Comparison of ENCODE assay signal across 10 mouse cellular contexts in the genomic region with DNA sequence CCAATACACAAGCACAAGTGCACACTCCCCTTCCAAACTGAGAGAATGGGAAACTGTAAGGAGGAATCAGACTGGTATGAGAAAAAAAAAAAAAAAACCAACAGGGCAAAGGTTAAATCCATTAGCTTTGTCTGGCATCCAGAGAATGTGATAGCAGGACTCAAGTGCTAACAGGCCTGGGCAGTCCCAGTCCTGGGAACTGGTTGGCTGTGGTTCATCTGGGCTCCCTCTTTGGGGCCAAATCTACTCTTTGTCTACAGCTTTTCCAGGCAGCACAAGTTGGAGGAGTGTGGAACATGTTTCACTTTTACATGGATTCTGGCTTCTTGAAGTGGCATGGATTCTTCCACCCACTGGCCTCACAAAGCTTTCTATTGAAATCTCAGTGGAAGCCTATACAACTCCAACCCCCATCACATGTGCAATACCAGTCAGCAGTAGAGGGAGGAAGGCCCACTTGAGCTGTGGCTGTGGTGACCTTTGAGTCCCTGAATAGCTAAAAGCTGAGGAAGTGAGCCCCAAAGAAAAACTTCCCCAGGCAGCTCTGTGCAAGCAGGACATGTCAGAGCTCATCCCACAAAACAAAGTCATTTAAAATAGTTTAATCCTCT. TPM values are rescaled to one million over a fixed set of nuclear protein-coding genes. Genes with fewer than 3 reads are reported as not detected.
A peak's percentile ranks its signal among the peaks of the same experiment; 100 is the strongest.
DNase-seq lines count a peak whose midpoint lies in the region; ATAC-seq and TF ChIP-seq lines count a peak whose summit lies in the region.
"Had no signal": no experiment of that assay in that cellular context is flagged by ENCODE, and none has a peak within 500 bp of the region (broad histone marks: within the 10 kb centered on the region; RNA-seq: fewer than 3 reads in every experiment).

No protein-coding gene starts in this region.

- no peak for TF ChIP-seq POLR2A in kidney, adult 2 months (IDR thresholded peaks at IDR 0.05; ENCODE audit: low read depth, low read length)

- peak; percentile 42 for DNase-seq in kidney, adult 2 months
- DNase-seq in kidney, adult 18-20 months: no peak
- peak; percentile 46 for DNase-seq in embryonic facial prominence, embryonic 11.5 days (ENCODE audit: low spot score)
- DNase-seq in lung, postnatal 4 days: peak; percentile 23 to 63
- no peak for DNase-seq in left cerebral cortex, postnatal 36 days (ENCODE audit: low spot score in 2 of 2)
- no peak for DNase-seq in left cerebral cortex, postnatal 4 days
- DNase-seq in cerebellum, postnatal 36 days: no peak
- DNase-seq: adrenal gland, adult 2 months had no signal

- H3K36me3 ChIP-seq in kidney, adult 2 months (ENCODE audit: control insufficient read depth, insufficient read depth, low read length): no peaks in the 10 kb centered on the region
- no peaks in the 10 kb centered on the region for H3K36me3 ChIP-seq in embryonic facial prominence, embryonic 11.5 days (replicated peaks; ENCODE audit: control insufficient read depth, insufficient read depth, low read depth, low read length)
- H3K36me3 ChIP-seq in intestine, embryonic 15.5 days: no peaks in the 10 kb centered on the region

- no peaks in the 10 kb centered on the region for H3K9me3 ChIP-seq in embryonic facial prominence, embryonic 11.5 days (replicated peaks; ENCODE audit: control insufficient read depth, low read length)
- H3K9me3 ChIP-seq in intestine, embryonic 15.5 days: no peaks in the 10 kb centered on the region

- TF ChIP-seq CTCF in kidney, adult 2 months (conservative IDR thresholded peaks at IDR 0.05; ENCODE audit: insufficient read depth, insufficient read length, low read depth, low read length): no peak

- no peaks in the 10 kb centered on the region for H3K27me3 ChIP-seq in kidney, adult 2 months (replicated peaks; ENCODE audit: control insufficient read depth, insufficient read depth, low read length)
- no peaks in the 10 kb centered on the region for H3K27me3 ChIP-seq in embryonic facial prominence, embryonic 11.5 days (ENCODE audit: control insufficient read depth, insufficient read depth, low read length)
- H3K27me3 ChIP-seq in intestine, embryonic 15.5 days (replicated peaks): no peaks in the 10 kb centered on the region

- intact Hi-C loops in left cerebral cortex, postnatal 36 days (cut with DNase I): no loop called here
- intact Hi-C loops in left cerebral cortex, postnatal 4 days (cut with DNase I): no loop called here

- H3K4me2 ChIP-seq in embryonic facial prominence, embryonic 11.5 days (ENCODE audit: low read depth, low read length): no peak overlapping the region
- no peak overlapping the region for H3K4me2 ChIP-seq in intestine, embryonic 15.5 days (replicated peaks)

- H3K9ac ChIP-seq in embryonic facial prominence, embryonic 11.5 days (replicated peaks; ENCODE audit: low read length): no peak overlapping the region
- no peak overlapping the region for H3K9ac ChIP-seq in intestine, embryonic 15.5 days

- ATAC-seq in embryonic facial prominence, embryonic 11.5 days (replicated peaks; ENCODE audit: insufficient number of reproducible peaks, low FRiP score, low TSS enrichment, low read depth): no peak
- ATAC-seq in intestine, embryonic 15.5 days: peak; percentile 77

- no peak overlapping the region for H3K4me3 ChIP-seq in kidney, adult 2 months (ENCODE audit: insufficient read depth, low read depth, low read length)
- no peak overlapping the region for H3K4me3 ChIP-seq in embryonic facial prominence, embryonic 11.5 days (ENCODE audit: low read depth, low read length)
- H3K4me3 ChIP-seq in intestine, embryonic 15.5 days (replicated peaks): no peak overlapping the region
- H3K4me3 ChIP-seq: layer of hippocampus, adult 2 months had no signal

- H3K4me1 ChIP-seq in kidney, adult 2 months (ENCODE audit: control insufficient read depth, insufficient read depth, low read length): peaks cover 7% of the 10 kb centered on the region
- H3K4me1 ChIP-seq in embryonic facial prominence, embryonic 11.5 days (ENCODE audit: control insufficient read depth, insufficient read depth, low read length): no peaks in the 10 kb centered on the region
- H3K4me1 ChIP-seq in intestine, embryonic 15.5 days (replicated peaks): 0 out of 2 replicates have a peak, but pooled peaks cover 4% of the 10 kb centered on the region

- H3K27ac ChIP-seq in kidney, adult 2 months (ENCODE audit: insufficient read depth, low read depth, low read length): no peak overlapping the region
- H3K27ac ChIP-seq in embryonic facial prominence, embryonic 11.5 days (replicated peaks; ENCODE audit: low read depth, low read length): no peak overlapping the region
- no peak overlapping the region for H3K27ac ChIP-seq in intestine, embryonic 15.5 days
- H3K27ac ChIP-seq: layer of hippocampus, adult 2 months had no signal

RNA-seq across cellular contexts. Expression of a gene that starts 14.9 kb away (rescaled TPM):
- polyA plus RNA-seq in kidney, adult 2 months (2012; rRNA removed): 0.11 TPM in 1 of 2 replicates, not detected in the other
- not detected in 2 replicates for polyA plus RNA-seq in embryonic facial prominence, embryonic 11.5 days (2014; fragmentation: Nextera tagmentation; extraction: Ambion mirVana)
- polyA plus RNA-seq in intestine, embryonic 15.5 days (2015; fragmentation: Nextera tagmentation; extraction: Ambion mirVana): not detected in 2 replicates
- total RNA-seq in left cerebral cortex, postnatal 36 days (2021): under 1 TPM in 1 of 2 experiments, not detected in 1; 0.43 TPM
- total RNA-seq in left cerebral cortex, postnatal 4 days (2021): not detected
- total RNA-seq: adrenal gland, adult 2 months; layer of hippocampus, adult 2 months had no signal
- polyA plus RNA-seq: adrenal gland, adult 2 months had no signal

RNA-seq across cellular contexts. Expression of a gene that starts 52.1 kb away (rescaled TPM):
- 6.1 and 7.1 TPM in 2 replicates for polyA plus RNA-seq in kidney, adult 2 months (2012; rRNA removed)
- 1.2 and 2.0 TPM in 2 replicates for polyA plus RNA-seq in embryonic facial prominence, embryonic 11.5 days (2014; fragmentation: Nextera tagmentation; extraction: Ambion mirVana)
- 4.7 and 5.7 TPM in 2 replicates for polyA plus RNA-seq in intestine, embryonic 15.5 days (2015; fragmentation: Nextera tagmentation; extraction: Ambion mirVana)
- total RNA-seq in left cerebral cortex, postnatal 36 days (2021): 1 to 10 TPM; 1.7 to 3.2 TPM
- total RNA-seq in left cerebral cortex, postnatal 4 days (2021): 1 to 10 TPM; 1.7 to 2.3 TPM

Comparison
In these comparisons a context has a peak if more than half of its experiments do, and no peak if none do; other contexts are left out.
1. DNase-seq: peak in kidney, adult 2 months (single experiment), embryonic facial prominence, embryonic 11.5 days (single experiment) and lung, postnatal 4 days (2 of 2); none in kidney, adult 18-20 months (single experiment), left cerebral cortex, postnatal 36 days (0 of 2), left cerebral cortex, postnatal 4 days (single experiment) and cerebellum, postnatal 36 days (0 of 2).